Mouse (Mus musculus) heart, postnatal 0 days (tissue): ENCODE data around the gene Foxp4.

Source experiments
- CTCF ChIP-seq: IDR thresholded peaks from 2 replicates; pipeline ENCODE4 v1.5.1; 2016; ENCODE audit warnings: antibody characterized with exemption, control low read depth, low read depth
- EP300 ChIP-seq: IDR thresholded peaks from 2 replicates; pipeline ENCODE4 v1.6.1; 2016; ENCODE audit warnings: antibody characterized with exemption, low read depth

DNA sequence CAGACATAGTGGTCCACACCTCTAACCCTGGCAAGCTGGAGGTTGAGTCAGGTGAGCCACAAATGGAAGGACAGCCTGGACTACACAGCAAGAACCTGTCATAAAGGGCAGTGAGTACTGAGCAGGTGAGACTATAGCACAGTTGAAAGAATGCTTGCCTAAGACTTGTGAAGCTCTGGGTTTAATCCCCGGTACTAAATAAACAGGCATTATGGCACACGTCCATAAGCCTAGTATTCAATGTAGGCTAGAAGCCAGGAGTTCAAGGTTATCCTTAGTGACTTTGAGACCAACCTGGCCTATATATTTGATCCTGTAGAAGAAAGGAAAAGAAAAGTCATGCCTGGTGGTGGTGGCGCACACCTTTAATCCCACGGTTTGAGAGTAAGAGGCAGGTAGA is 12.1 kb upstream of the Foxp4 start:
- no peak for TF ChIP-seq CTCF
- no peak for TF ChIP-seq EP300
